Mouse (Mus musculus) kidney, adult 11 months (tissue): ENCODE measurements around the gene Fcamr.

Experiments
- DNase-seq: peaks from one replicate; pipeline ENCODE4 v3.0.0; 2022

Fcamr gene

DNA sequence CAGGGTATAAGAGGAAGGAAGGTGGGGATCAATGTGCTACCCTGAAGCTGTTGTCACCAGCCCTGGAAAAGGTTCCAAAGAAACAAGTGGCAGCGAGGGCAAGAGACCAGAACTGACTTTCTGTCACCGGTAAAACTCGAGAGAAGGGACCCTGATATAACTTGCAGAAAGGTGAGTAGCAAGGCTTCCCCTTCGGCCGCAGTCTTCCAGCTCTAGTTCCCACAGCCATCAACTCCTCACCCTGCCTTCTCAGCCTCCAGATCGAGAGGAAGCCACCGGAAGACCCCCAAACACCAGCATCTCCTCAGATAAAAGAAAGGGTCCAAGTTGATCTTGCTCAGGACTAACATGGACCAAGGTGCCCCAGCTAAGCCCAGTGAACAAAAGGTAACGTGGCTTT lies at the start of gene Fcamr:
Gene Fcamr (plus strand): TSS at position 301 of the 400 bp plus-strand sequence.
- no peak for DNase-seq

DNA sequence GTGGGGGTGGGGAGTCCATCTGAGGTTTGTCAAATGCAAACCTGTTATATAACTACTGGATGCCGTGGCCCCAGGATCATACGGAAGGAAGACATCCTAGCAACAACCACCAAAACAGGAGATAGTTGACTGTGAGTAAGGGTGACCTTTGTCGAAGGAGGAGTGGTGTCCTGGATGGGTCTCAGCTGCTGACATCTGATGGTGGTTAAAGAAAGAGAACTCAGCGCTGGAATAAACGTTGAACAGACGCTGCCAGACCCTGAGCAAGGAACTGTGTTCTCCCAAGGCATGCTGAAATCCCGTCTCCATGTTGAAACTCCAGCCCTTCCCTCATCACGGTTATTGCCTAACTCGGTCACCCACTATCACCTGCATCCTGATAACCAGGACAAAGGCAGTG lies 41.0 kb upstream of the Fcamr start:
- no peak for DNase-seq

DNA sequence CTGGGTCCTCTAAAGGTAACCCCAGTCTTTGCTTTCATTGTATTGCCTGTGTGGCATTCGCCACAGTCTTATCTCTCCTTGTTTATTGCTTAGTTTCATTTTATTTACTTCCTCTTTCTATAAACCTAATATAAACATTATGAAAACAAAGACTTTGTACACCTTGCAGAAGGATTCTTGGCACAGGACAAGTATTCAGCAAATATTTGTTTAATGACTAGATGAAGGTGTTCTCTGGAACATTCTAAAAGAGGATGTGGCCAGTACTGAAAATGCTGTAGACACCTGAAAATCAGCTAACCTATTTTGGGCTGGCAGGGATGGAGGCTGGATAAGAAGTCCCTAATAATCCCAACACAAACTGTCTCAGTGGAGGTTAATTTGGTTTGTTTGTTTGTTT lies 39.1 kb upstream of the Fcamr start:
- DNase-seq = no peak

DNA sequence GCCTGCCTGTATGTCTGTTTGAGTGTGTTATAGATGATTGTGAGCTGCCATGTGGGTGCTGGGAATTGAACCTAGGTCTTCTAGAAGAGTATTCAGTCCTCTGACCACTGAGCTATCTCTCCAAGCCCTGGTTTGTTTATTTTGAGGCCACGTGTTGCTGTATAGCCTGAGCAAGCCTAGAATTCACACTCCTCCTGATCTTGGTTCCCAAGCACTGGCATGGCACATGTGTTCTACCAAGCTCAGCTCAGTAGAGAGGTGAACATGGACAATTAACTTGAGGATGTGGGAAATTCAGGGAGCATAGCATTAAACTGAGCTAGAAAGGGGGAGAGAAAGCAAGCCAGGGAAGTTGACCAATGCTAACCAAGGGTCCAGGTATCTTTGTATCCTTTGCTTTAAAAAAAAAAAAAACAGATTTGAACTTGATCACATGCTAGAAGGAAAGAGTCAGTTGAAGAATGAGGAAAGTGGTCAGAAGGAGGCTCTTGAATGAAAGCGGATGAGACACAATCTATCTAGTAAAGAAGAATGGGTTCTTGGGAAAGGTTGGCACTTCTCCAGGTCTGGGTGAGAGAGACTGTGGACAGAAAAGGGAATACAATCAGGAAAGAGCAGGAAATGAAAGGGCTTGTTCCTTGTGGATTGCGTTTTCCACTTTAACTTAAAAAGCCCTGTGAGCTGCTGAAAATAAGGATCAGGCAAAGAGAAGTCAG lies 38.5 kb upstream of the Fcamr start:
- no peak for DNase-seq

DNA sequence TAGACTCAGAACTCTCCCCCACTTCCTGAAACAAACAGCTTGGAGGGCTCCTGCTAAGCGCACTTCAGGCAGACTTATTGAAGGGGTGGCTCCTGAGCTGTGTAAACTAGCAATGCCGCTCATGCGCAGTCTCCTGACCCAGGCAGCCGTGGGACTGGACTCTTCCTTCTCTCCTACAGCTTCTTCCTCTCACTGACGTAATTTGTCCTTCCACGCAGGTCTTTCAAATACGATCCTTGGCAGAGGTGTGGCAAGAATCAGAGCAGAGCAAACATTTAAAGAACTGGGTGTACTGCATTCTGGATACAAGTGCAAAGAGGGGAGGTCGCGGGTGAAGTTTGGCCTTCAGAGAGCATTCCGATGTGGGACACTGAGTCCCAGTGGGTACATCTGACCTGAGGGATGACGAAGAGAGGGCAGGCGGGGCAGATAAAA lies 36.7 kb upstream of the Fcamr start:
- DNase-seq = no peak

DNA sequence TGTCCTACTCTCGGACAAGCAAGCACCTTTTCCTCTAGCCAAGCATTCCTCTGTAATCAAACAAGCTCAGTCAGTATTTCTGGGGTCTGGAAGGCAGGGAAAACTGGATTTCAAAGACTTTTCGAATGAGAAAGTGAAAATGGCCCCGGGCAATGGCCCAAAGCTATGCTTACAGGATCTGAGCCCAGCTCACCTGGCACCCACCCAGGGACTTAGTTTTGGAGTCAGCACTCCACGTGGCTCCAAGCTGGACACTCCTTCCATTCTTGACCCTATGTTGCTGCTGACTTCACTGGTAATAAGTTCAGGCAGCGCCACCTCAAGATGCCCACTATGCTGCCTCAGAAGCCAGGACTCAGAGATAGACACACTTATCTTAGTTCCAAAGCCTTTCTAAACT lies 33.6 kb upstream of the Fcamr start:
- DNase-seq = no peak

DNA sequence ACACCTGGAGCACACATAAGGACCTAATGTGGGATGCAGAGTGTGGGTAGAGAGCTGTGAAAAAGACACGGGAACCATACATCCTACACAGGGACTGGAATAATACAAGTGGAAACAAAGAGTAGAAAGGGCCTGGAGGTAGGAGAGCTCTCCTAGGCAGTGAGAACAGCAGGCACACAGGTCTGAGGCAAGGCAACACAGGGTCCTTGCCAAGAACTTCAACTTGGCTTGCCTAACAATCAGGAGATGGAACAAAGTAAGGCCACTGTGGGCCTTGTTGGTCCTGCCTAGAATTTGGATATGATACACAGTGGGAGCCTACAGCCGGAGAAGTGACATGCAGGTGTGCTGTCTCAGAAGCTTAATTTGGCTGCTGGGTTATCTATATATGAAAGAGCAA lies 30.8 kb upstream of the Fcamr start:
- DNase-seq = no peak

DNA sequence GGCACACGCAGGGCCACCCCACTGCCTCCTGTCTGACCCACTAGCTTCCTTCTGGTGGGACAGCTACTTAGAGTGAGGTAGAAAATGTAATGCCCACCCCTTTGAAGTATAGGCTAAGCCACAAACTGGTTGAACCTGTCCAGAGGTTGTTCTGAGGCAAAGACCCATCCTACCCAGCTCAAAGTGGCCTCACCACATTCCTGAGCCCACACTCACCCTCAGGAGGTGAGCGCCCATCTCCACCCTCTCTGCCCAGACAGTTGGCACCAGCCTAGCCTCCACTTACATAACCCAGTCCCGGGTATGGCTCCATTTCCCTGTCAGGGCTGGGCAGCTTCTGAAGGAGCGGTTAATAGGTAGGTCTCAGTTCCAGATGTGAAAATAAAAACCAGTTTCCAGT lies 30.2 kb upstream of the Fcamr start:
- DNase-seq = peak; percentile 18

DNA sequence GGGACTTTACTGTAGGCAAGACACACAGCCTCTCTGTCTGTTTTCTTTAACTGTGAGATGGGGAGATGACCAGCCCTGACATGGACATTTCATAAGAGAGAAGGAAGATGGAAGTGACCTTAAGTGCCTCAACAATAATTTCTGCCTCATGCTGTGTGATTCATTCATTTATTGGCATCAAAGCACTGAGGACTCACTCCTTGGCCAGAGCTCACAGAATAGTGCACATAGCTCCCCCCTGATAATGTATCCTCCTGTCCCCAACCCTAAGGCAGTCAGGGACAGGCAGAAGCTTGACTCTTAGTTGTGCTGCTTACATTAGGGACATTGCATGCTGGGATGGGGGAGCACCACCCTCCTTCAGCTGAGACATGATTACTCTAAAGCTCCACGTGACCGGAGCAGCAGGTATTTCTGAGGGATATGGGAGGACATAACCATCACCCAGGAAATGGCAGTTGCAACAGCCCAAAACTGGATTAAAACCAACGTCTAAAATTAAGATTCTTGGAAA lies 29.7 kb upstream of the Fcamr start:
- DNase-seq = no peak

DNA sequence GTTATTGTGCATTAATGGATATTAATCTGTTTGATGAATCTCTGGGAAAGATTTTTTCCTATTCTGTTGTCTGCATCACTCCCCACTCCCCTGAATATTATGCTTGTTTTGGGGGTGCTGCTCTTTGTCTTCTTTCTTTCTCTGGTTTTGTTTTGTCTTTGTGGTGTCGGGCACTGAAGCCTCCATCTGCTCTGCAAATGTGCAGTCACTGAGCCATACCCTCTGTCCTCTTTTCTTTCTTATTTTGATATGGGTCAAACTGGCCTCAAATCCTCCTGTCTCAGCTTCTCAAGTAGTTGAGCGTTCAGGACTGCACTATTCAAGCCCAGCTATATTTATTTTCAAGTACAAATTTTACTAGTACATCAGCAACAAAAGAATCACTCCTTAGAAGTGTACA lies 25.5 kb upstream of the Fcamr start:
- DNase-seq = no peak

DNA sequence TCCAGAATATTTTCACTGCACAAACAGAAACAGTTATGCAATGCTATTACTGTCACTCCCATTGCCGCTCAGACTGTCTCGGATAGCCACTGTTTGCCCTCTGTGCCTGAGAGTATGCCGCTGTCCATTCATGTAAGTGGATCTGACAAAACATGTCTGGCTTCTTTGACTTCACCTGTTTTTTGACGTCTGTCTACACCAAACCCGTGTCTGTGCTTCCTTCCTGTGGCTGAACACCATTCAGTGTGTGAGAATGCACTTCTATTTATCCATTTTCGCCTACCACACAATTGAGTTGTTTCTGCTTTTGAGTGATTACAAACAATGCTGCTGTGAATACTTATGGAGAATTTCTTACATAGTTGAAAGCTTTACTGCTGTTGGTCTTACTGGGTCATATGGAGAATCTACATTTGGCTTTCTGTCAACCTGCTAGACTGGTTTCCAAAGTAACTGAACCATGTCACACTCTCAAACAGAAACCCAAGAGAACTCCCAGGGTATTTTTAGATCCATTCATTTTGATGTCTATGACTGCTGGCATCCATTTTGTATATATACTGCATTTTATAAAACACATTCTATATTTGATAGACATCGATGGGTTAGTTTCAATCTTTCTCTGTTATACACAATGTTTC lies 24.9 kb upstream of the Fcamr start:
- DNase-seq = no peak

DNA sequence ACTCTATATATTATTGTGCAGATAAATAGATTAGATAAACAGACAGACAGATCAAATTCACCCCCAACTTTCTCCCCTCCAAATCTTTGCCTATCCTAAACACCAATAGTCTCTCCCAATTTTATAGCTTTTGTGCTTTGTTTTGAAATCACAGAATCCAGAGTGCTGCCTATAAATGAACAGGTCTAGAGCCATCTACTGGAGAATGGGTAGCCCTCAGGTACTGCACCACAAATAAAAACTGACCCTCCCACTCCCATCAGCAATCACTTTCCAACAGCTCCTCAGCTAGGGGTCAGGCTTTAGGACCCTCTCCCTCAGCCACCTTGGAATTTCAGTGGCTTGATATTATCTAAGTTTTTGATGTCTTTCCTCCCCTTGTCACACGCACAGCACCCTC lies 24.1 kb upstream of the Fcamr start:
- no peak for DNase-seq

DNA sequence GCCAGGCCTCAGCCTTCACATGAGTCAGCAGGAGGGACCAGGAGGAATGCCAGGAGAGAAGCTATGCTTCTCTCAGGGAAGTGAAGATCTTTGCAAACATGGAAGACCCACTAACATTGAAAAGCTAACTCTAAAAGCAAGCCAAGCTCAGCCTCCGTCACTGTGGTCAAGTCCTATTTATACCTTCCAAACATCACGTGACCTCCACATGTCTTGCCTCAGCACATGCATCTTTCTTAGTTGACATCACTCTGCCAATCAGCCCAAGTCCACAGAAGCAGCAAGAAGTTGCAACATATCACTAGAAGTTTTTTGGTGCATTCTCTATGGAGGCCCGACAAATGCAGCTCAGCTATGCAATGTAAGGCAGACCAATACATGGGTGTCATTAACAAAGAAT lies 20.8 kb upstream of the Fcamr start:
- no peak for DNase-seq

DNA sequence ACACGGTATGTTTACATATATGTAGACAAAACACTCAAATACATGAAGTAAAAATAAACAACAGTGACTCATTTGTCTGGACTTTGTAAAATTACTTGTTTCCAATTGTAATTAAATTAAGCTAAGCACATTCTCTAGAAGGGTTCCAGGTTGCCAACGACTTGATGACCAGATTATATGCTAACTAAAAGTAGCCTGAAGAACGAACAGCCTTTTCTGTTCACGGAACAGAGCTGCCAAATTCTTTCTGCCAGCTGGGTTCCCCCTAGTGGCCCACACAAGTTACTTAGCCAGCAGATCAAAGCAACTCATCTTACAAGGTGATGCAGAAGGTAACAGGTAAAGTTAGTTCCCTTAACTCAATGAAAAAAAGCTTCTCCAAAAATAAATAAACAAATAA lies 16.6 kb upstream of the Fcamr start:
- no peak for DNase-seq

DNA sequence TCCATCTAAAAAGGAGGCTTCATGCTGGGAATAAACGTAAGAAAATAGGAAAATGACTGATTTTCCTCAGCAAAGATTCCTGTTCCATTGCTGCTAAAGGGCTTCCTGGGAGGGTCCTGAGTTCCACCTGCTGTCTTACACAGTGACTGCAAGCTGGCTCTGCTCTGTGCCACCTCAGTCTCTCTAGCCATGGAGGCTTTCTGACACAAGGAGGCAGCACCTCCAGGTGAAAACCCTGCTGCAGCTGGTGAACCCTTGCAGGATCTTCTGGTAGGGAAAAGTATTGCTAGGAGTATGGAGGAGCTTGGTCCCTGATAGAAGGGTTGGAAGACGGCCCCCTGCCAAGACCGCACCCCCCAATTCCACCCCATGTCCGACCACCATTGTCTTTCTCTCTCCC lies 13.7 kb upstream of the Fcamr start:
- DNase-seq = no peak

DNA sequence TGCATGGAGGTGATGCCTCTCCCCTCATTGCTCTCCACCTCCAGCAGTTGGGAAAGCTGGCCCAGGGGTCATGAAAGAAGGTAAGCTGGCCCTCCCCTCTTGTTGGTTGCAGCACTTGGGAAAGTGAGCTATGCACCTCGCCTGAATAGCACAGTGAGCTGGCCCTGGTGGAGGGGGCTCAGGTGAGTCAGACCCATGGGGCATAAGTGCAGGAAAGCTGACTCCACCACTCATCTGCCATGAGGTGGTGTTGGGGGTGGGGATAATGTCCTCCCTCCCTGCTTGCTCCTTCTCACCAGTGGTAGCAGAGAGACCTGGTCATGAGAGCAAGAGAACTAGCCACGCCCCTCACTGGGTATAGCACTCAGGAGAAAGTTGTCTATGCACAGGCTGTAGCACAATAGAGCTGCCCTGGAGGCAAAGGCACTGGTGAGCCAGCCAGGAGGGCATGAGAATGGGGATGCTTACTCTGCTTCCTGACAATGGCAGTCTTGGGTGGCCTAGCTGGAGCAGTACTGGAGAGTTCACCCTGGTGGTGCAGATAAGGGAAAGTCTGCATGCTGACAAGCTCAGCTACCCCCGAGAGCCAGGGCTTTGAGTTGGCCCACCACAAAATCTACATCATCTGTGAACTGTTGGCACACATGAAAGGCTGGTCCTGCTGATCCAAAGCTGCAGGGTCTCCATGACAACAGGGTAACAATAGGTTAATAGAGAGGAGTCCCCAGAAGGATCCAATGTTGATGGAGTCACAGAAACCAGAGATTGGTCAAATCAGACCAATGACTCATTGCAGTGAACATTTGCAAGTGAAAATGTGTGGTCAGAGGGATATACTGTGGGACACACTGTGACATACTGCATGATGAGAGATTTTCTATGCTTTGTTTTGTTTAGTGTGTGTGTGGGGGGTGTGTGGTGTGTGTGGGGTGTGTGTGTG lies 10.9 kb upstream of the Fcamr start:
- DNase-seq = no peak

DNA sequence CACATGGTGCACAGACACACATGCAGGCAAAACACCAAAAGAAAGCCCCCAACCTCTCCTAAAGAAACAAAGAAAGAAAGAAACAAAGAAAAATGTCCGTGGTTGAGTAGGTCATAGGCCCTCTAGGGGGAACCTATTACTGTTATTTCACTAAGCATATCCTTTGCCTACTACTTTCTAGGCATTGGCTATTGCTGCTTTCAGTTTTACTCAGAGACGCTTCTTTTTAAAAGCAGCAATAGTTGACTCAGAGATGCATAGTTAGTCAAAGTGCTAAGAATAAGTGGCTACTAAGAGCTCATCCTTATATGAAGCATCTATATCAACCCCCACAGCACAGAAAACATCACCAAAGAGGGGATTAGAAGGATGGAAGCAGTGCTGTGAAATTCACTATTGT lies 5.4 kb upstream of the Fcamr start:
- DNase-seq = no peak

DNA sequence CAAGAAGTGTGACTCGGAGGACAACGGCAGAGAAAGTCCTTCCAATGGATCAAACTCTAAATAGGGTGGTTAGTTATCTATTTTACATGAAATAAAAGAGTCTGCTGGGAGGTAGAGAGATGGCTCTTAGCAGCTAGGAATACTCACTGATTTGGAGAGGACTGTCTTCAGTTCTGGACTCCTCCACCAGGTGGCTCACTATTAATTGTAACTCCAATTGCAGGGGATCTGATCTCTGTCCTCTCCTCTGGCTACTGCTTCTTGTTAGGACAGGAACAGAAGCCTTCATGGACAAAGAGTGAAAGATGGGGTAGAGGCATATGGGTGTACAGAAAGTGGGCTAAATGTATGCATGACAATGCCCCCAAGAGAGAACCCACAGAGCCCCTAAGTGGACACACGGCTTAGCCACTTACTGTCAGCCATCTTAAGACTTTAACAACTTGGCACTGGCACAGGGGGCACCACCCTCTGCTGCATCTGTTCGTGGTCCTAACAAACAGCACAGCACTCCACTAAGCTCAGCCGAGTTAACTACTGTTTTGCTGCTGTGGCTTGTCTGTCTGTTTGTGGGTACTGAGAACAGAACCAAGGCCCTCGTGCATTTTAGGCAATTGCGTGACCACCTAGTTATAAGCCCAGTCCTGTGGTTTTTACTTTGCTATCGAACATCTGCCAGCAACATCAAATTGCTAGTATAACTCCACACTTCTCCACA lies 3.6 kb upstream of the Fcamr start:
- peak; percentile 61 for DNase-seq

DNA sequence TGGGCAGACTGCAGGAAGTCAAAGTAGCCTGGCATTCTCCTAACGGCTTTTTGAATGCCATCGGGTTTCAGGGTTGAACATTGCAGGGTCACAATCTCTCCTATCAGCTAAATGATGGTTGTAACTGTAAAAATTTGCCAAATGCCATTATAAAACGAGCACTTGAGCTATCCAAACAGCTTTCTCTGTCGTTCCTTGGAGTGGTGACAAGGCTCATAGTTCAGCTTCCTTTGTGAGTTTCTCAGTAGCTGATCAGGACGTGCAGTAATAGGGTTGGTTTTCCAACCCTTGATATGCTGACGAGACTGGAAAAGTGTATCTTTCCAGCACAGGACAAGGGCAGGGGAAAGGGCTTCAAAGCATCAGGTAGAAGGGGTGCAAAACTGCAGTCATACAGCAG lies 2.7 kb upstream of the Fcamr start:
- no peak for DNase-seq

DNA sequence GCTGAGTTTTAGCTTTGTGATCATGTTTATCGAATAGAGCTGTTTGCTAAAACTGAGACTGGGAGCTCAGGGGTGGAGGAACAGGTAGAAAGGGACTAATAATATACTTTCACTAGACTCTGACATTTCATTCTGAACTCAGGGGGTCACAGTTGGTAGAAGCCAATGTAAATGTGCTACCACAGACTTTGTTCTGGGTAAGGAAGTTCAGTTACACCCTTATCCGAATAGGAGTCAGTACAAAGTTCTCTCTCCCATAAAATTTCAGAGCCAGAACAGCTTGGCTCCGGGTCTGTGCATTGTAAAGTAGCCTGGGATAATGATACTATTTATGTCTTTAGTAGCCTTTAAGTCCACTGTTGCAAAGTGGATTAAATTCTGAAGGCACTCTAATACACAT lies 2.2 kb upstream of the Fcamr start:
- no peak for DNase-seq

DNA sequence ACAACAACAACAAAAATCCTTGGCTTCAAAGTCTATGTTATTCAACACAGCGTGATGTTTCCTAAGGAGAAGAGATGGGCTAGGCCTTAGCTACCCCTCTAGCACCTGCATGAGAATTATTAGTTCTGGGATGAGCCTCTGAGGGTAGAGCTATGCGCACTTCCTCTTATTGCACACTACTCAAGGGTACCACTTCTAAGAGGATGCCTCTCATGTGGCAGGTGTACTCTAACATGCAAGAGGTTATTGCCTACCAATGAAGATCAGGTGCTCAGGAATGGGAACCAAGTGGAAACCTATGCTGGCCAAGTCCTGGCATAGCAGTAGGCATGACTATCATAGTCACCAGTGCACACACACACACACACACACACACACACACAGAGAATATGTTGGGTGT lies 1.3 kb upstream of the Fcamr start:
- DNase-seq = no peak

DNA sequence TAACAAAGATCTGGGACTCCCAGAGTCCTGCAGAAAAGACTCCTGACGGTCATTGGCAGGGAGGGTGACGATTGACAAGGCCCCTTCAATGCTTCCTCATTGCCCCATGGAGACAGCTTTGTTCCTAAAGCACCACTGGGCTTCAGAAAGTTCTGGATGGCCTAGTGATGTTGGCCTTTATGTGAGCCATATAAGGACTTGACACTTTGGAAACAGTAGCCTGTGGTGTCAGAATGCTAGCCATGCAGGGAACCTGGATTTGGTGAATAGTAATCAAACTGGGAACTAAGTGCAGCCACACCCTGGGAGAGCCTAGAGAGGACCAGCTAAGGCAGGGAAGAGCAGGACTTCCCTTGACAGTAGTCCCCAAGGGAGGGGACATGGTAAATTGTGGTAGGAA lies 809 bp downstream of the Fcamr start:
- no peak for DNase-seq

DNA sequence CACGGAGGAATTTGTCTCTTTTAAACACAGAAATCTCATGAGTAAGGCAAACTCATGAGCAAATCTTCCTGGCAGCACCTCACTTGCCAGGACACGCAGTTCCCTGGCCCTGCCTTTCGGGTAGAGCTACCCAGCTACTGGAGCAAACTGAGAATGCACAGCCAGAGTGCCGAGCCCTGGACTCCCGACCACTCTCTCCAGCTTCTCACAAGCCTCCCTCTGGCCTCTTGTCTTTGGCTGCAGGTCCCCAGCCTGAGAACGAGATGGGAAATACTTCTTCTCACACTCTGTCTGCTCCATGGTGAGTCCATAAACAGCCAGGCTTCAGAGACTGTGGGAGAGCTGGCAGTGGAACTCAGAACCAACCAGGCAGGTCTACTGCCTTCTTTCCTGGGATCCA lies 2.3 kb downstream of the Fcamr start:
- DNase-seq = peak; percentile 31
